ENCODE assay signal across 20 mouse cellular contexts in the genomic region with DNA sequence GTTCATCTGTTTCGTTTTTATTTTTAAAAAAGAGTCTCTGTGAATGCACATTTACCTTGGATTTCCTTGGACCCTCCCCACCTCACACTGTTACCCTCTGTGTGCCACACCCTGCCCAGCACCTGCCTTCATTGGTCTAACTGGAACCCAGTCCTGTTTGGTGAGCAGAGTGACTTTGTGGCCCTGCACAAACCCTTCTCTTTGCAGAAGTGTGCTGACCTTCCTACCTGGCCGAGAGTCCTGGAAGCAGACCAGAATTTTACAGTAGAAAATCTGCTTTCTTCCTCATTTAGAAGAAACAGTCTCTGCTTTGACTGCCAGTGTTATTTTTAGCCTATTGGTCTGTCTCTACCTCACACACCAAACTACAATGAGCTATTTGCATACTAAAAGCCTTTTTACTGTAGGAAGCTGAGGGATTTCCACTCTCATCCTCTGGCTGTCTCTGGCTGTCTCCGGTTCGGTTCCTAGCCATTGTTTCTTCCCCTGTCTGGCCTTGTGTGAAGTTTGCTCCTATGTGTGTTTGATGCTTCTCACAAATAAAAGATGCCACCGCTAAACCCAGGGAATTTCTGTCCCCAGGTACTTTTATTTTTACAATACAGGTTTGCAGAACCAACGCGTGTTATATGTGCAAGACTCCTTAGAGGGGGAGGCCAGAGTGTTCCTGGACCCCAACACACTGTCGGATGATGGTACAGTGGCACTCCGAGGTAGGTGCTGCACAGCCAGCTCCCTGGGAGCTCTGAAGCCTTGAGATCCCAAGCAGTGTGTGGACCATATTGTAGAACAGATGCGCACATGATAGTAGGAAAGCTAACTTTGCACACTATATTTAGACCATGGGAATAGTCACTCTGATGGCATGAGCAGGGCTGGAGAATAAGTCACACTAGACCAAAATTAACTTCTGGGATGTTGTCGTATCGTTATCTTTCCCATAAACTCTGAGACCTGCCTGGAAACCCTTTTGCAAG. TPM values are rescaled to one million over a fixed set of nuclear protein-coding genes. Genes with fewer than 3 reads are reported as not detected.
DNase-seq lines count a peak whose midpoint lies in the region; ATAC-seq and TF ChIP-seq lines count a peak whose summit lies in the region.
"Had no signal": no experiment of that assay in that cellular context is flagged by ENCODE, and none has a peak within 500 bp of the region (broad histone marks: within the 10 kb centered on the region; RNA-seq: fewer than 3 reads in every experiment).

No protein-coding gene starts in this region.

- ATAC-seq in lung, embryonic 14.5 days (ENCODE audit: insufficient read depth): no peak
- ATAC-seq: midbrain, embryonic 13.5 days had no signal

- WGBS in lung, embryonic 14.5 days: 84% methylated on average over 12 of the region's 12 CpGs

- peaks cover 14% of the 10 kb centered on the region for H3K79me2 ChIP-seq in CH12.LX (replicated peaks; ENCODE audit: control insufficient read depth, extremely low read depth, insufficient read depth, poor library complexity, severe bottlenecking)

- no peak for TF ChIP-seq RAD21 in CH12.LX (IDR thresholded peaks at IDR 0.05; ENCODE audit: low read depth, low read length)

- H3K4me2 ChIP-seq in lung, embryonic 14.5 days: no peak overlapping the region
- peak overlapping the region; percentile 71 for H3K4me2 ChIP-seq in CH12.LX (ENCODE audit: insufficient read depth, low read depth, poor library complexity, severe bottlenecking)
- H3K4me2 ChIP-seq: embryonic facial prominence, embryonic 13.5 days; hindbrain, embryonic 14.5 days; limb, embryonic 12.5 days; liver, embryonic 13.5 days; midbrain, embryonic 13.5 days had no signal

- dilution Hi-C loops in CH12.LX (cut with MboI; ENCODE audit: extremely low pct_ligation_motif_present, extremely low pct_unique_long_range_greater_than_20kb, low sequenced_read_pairs): no loop called here

- H3K4me1 ChIP-seq in lung, embryonic 14.5 days (ENCODE audit: insufficient read depth): no peaks in the 10 kb centered on the region
- peaks cover 12 to 39% of the 10 kb centered on the region in 2 experiments for H3K4me1 ChIP-seq in CH12.LX (ENCODE audit: control insufficient read depth in 1 of 2, insufficient read depth in 2 of 2)
- H3K4me1 ChIP-seq: liver, embryonic 13.5 days had no signal

- in situ Hi-C loops in CH12.LX (cut with MboI; ENCODE audit: low pct_ligation_motif_present, low pct_unique_long_range_greater_than_20kb, low sequenced_read_pairs): no loop called here

- H3K27ac ChIP-seq in lung, embryonic 14.5 days (ENCODE audit: low read depth): peak overlapping the region; percentile 73; the same call in 1 of the 2 replicates
- peak overlapping the region; percentile 83 for H3K27ac ChIP-seq in CH12.LX (ENCODE audit: insufficient read depth, low read depth)
- H3K27ac ChIP-seq: embryonic facial prominence, embryonic 13.5 days; hindbrain, embryonic 14.5 days; left cerebral cortex, adult 2 months; limb, embryonic 12.5 days; liver, embryonic 13.5 days; macrophage; midbrain, embryonic 13.5 days had no signal

- no peak for TF ChIP-seq POLR2A in CH12.LX (IDR thresholded peaks at IDR 0.05; ENCODE audit: low read depth, low read length)

- DNase-seq in heart, adult 11 months: peak; percentile 83
- DNase-seq in heart, postnatal 14 days: no peak
- no peak for DNase-seq in lung, embryonic 14.5 days
- DNase-seq in lung, adult 18-20 months: no peak
- DNase-seq in CH12.LX (ENCODE audit: extremely low read depth) (peak; percentile 54), R1 (ENCODE audit: low read depth, low spot score) (peak; percentile 85)
- no peak for DNase-seq in thymus, postnatal 10 days (ENCODE audit: low spot score in 2 of 2)
- DNase-seq in embryo, embryonic 9.5 days (ENCODE audit: extremely low spot score): no peak
- DNase-seq: adrenal gland, postnatal 10 days; gastrocnemius, postnatal 25 days; kidney, adult 18-20 months; kidney, postnatal 14 days; liver, embryonic 13.5 days; thymus, adult 2 months had no signal

- TF ChIP-seq CTCF in lung, embryonic 14.5 days (IDR thresholded peaks at IDR 0.05; ENCODE audit: low read depth): no peak
- no peak for TF ChIP-seq CTCF in CH12.LX (conservative IDR thresholded peaks at IDR 0.05 in 1 of 2, IDR thresholded peaks at IDR 0.05 in 1 of 2; ENCODE audit: low read depth in 2 of 2, low read length in 2 of 2)

- H3K36me3 ChIP-seq in lung, embryonic 14.5 days (ENCODE audit: insufficient read depth): peaks cover 48% of the 10 kb centered on the region
- H3K36me3 ChIP-seq in CH12.LX (replicated peaks in 1 of 2; ENCODE audit: control insufficient read depth in 1 of 2, insufficient read depth in 1 of 2, low read length in 1 of 2): peaks cover 47 to 91% of the 10 kb centered on the region in 2 experiments

- no peak for TF ChIP-seq EP300 in CH12.LX (IDR thresholded peaks at IDR 0.05; ENCODE audit: low read length)

- no peaks in the 10 kb centered on the region for H3K27me3 ChIP-seq in lung, embryonic 14.5 days (ENCODE audit: insufficient read depth, low read length)
- no peaks in the 10 kb centered on the region for H3K27me3 ChIP-seq in CH12.LX (replicated peaks)
- H3K27me3 ChIP-seq: embryonic facial prominence, embryonic 13.5 days; limb, embryonic 12.5 days; liver, embryonic 13.5 days; midbrain, embryonic 13.5 days had no signal

- no peaks in the 10 kb centered on the region for H3K9me3 ChIP-seq in lung, embryonic 14.5 days (ENCODE audit: low read depth, low read length)
- peaks cover 2% of the 10 kb centered on the region for H3K9me3 ChIP-seq in CH12.LX (replicated peaks; ENCODE audit: low read length)
- H3K9me3 ChIP-seq: embryonic facial prominence, embryonic 13.5 days; limb, embryonic 12.5 days; liver, embryonic 13.5 days; midbrain, embryonic 13.5 days had no signal

- intact Hi-C loops in heart, postnatal 14 days (cut with DNase I): no loop called here

- no peak overlapping the region for H3K9ac ChIP-seq in lung, embryonic 14.5 days
- H3K9ac ChIP-seq in CH12.LX (ENCODE audit: insufficient read depth, low read depth): no peak overlapping the region
- H3K9ac ChIP-seq: embryonic facial prominence, embryonic 13.5 days; hindbrain, embryonic 14.5 days; limb, embryonic 12.5 days; liver, embryonic 13.5 days; midbrain, embryonic 13.5 days had no signal

- H3K4me3 ChIP-seq in lung, embryonic 14.5 days (ENCODE audit: low read depth, low read length): no peak overlapping the region
- H3K4me3 ChIP-seq in CH12.LX (replicated peaks in 1 of 3; ENCODE audit: low read depth in 2 of 3, low read length in 2 of 3, poor library complexity in 1 of 3): no peak overlapping the region
- H3K4me3 ChIP-seq: embryonic facial prominence, embryonic 13.5 days; left cerebral cortex, adult 2 months; limb, embryonic 12.5 days; liver, embryonic 13.5 days; midbrain, embryonic 13.5 days had no signal

TF ChIP-seq in CH12.LX, 34 proteins besides CTCF, POLR2A, EP300 and RAD21:
- TF ChIP-seq MEF2A (IDR thresholded peaks at IDR 0.05; ENCODE audit: borderline replicate concordance, low read depth, low read length): peak; percentile 92
- no peak for TF ChIP-seq E2F4 (IDR thresholded peaks at IDR 0.05; ENCODE audit: insufficient replicate concordance, low read depth, low read length)
- peak; percentile 39; the same call in 1 of the 2 replicates for TF ChIP-seq BHLHE40 (IDR thresholded peaks at IDR 0.05; ENCODE audit: low read depth, low read length)
- TF ChIP-seq PAX5 (IDR thresholded peaks at IDR 0.05; ENCODE audit: low read length): no peak

RNA-seq across cellular contexts. Expression of gene Prep, which starts 25.4 kb away (rescaled TPM):
- 10 to 100 TPM; 16.3 to 17.6 TPM for total RNA-seq in heart, postnatal 14 days (2021)
- polyA plus RNA-seq in lung, embryonic 14.5 days (2014; fragmentation: Nextera tagmentation; extraction: Ambion mirVana): 34.1 and 34.6 TPM in 2 replicates
- 17.6 and 17.8 TPM in 2 replicates for total RNA-seq in CH12.LX (2012; rRNA removed)
- 25.0 and 25.7 TPM in 2 replicates for total RNA-seq in CH12.LX (2014; rRNA removed)
- 26.0 and 28.2 TPM in 2 replicates for polyA plus RNA-seq in CH12.LX (2012; ENCODE audit: insufficient read length, low read depth)

Comparison
In these comparisons a context has a peak if more than half of its experiments do, and no peak if none do; other contexts are left out.
1. DNase-seq: peak in heart, adult 11 months (single experiment), CH12.LX (single experiment) and R1 (single experiment); none in heart, postnatal 14 days (0 of 2), lung, embryonic 14.5 days (single experiment), lung, adult 18-20 months (0 of 2), thymus, postnatal 10 days (0 of 2) and embryo, embryonic 9.5 days (single experiment).